Mouse (Mus musculus): Measurements from ENCODE around the gene St6galnac3. TPM values are rescaled to one million over a fixed set of nuclear protein-coding genes. Genes with fewer than 3 reads are reported as not detected.

The St6galnac3 gene
- total RNA-seq, 1 experiment from 2014 or later, result 17.1 TPM

- no peak for ATAC-seq (replicated peaks; ENCODE audit: insufficient number of reproducible peaks, low FRiP score, low TSS enrichment, poor library complexity, severe bottlenecking)
Measured at GRCm38 (mm10) chr3:153308379-153308778, 416.6 kb downstream of the St6galnac3 start.

GRCm38 (mm10) chr3:153305153-153305552 lies 419.8 kb downstream of the St6galnac3 start:
- ATAC-seq (replicated peaks; ENCODE audit: insufficient number of reproducible peaks, low FRiP score, low TSS enrichment, poor library complexity, severe bottlenecking), result no peak

- no peak for ATAC-seq (replicated peaks; ENCODE audit: insufficient number of reproducible peaks, low FRiP score, low TSS enrichment, poor library complexity, severe bottlenecking)
Measured at GRCm38 (mm10) chr3:153302376-153302775, 422.6 kb downstream of the St6galnac3 start.

- ATAC-seq (replicated peaks; ENCODE audit: insufficient number of reproducible peaks, low FRiP score, low TSS enrichment, poor library complexity, severe bottlenecking), result no peak
Measured at GRCm38 (mm10) chr3:153296375-153297068, 428.5 kb downstream of the St6galnac3 start.

GRCm38 (mm10) chr3:153292853-153293252 lies 432.1 kb downstream of the St6galnac3 start:
- peak; percentile 79 for ATAC-seq (replicated peaks; ENCODE audit: insufficient number of reproducible peaks, low FRiP score, low TSS enrichment, poor library complexity, severe bottlenecking)

- no peak for ATAC-seq (replicated peaks; ENCODE audit: insufficient number of reproducible peaks, low FRiP score, low TSS enrichment, poor library complexity, severe bottlenecking)
Measured at GRCm38 (mm10) chr3:153292363-153292762, 432.6 kb downstream of the St6galnac3 start.

GRCm38 (mm10) chr3:153291406-153292045 lies 433.4 kb downstream of the St6galnac3 start:
- ATAC-seq (replicated peaks; ENCODE audit: insufficient number of reproducible peaks, low FRiP score, low TSS enrichment, poor library complexity, severe bottlenecking), result no peak

GRCm38 (mm10) chr3:153289971-153290370 lies 435.0 kb downstream of the St6galnac3 start:
- no peak for ATAC-seq (replicated peaks; ENCODE audit: insufficient number of reproducible peaks, low FRiP score, low TSS enrichment, poor library complexity, severe bottlenecking)

GRCm38 (mm10) chr3:153287564-153287963 lies 437.4 kb downstream of the St6galnac3 start:
- no peak for ATAC-seq (replicated peaks; ENCODE audit: insufficient number of reproducible peaks, low FRiP score, low TSS enrichment, poor library complexity, severe bottlenecking)

- ATAC-seq (replicated peaks; ENCODE audit: insufficient number of reproducible peaks, low FRiP score, low TSS enrichment, poor library complexity, severe bottlenecking), result no peak
Measured at GRCm38 (mm10) chr3:153287081-153287480, 437.9 kb downstream of the St6galnac3 start.

- no peak for ATAC-seq (replicated peaks; ENCODE audit: insufficient number of reproducible peaks, low FRiP score, low TSS enrichment, poor library complexity, severe bottlenecking)
Measured at GRCm38 (mm10) chr3:153282123-153282765, 442.7 kb downstream of the St6galnac3 start.

GRCm38 (mm10) chr3:153278249-153278648 lies 446.7 kb downstream of the St6galnac3 start:
- ATAC-seq (replicated peaks; ENCODE audit: insufficient number of reproducible peaks, low FRiP score, low TSS enrichment, poor library complexity, severe bottlenecking), result no peak

- no peak for ATAC-seq (replicated peaks; ENCODE audit: insufficient number of reproducible peaks, low FRiP score, low TSS enrichment, poor library complexity, severe bottlenecking)
Measured at GRCm38 (mm10) chr3:153277389-153277999, 447.5 kb downstream of the St6galnac3 start.

- ATAC-seq (replicated peaks; ENCODE audit: insufficient number of reproducible peaks, low FRiP score, low TSS enrichment, poor library complexity, severe bottlenecking), result no peak
Measured at GRCm38 (mm10) chr3:153276830-153277388, 448.1 kb downstream of the St6galnac3 start.

GRCm38 (mm10) chr3:153276101-153276829 lies 448.7 kb downstream of the St6galnac3 start:
- no peak for ATAC-seq (replicated peaks; ENCODE audit: insufficient number of reproducible peaks, low FRiP score, low TSS enrichment, poor library complexity, severe bottlenecking)

GRCm38 (mm10) chr3:153272241-153272640 lies 452.7 kb downstream of the St6galnac3 start:
- ATAC-seq (replicated peaks; ENCODE audit: insufficient number of reproducible peaks, low FRiP score, low TSS enrichment, poor library complexity, severe bottlenecking), result no peak

GRCm38 (mm10) chr3:153267397-153267796 lies 457.6 kb downstream of the St6galnac3 start:
- ATAC-seq (replicated peaks; ENCODE audit: insufficient number of reproducible peaks, low FRiP score, low TSS enrichment, poor library complexity, severe bottlenecking), result no peak

- no peak for ATAC-seq (replicated peaks; ENCODE audit: insufficient number of reproducible peaks, low FRiP score, low TSS enrichment, poor library complexity, severe bottlenecking)
Measured at GRCm38 (mm10) chr3:153261985-153262384, 463.0 kb downstream of the St6galnac3 start.

Measured in monocyte, adult 5-6 weeks (primary cell).